Mouse (Mus musculus): ENCODE results near the gene 1700009N14Rik.

Gene 1700009N14Rik

DNA sequence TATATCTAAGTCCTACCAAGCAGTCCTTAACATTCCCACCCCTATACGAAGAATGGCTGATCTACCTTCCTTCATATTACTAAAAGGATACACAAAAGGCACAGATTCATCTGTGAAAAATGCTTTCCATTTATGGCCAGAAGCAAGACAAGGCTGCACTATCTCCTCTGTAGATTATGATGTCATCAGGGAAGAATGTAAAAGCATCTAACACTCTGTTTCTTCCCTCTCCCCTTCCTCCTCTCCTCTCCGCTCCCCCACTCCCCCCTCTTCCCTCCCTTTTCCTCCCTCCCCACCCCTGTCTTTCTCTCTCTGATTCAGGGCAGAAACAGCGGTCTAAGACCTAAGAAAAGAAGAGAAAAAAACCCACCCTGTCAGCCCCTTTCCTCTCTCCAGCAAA is at the start of gene 1700009N14Rik:
Gene 1700009N14Rik, plus strand, starts transcription at position 227 of the 400 bp plus-strand sequence.
- no peak for DNase-seq

DNA sequence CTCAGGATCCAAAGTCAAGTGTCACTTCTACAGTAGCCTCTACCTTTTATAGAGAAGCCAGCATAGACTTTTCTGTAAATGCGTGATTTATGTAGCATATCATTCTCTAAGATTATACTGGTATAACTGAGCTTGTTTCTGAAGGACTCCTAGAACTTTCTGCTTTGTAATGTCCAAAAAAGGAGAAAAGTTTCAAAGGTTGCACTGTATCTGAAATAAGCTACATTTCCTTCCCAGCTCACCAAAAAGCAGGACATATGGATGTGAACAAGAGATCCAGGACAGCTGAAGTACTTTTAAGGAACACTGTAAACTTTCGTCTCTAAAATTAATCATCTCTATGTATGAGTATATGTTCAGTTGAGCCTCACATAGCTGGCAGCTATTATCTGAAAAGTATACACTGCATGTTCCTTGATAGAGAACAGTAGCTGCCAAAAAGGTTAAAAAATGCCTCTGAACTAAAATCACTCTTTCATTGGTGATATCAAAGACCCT is 12.2 kb upstream of the 1700009N14Rik start:
- DNase-seq: no peak

DNA sequence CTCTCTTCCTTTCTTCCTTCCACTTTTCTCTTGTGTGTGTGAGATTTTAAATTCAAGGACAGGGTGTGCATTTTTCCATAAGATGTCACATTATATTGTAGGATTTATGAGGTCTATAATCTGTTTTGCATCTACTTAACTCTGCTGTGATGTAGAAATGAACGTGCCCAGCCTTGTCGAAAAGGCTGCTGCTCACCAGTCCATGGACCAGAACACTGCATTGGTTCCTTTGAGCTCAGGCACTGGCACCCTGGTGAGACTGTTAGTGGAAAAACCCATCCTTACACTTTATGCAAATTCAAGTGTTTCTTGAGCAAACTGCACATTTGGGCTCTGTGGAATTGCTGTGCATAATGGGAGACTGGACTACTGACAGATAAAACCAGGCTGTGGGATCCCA is 24.2 kb downstream of the 1700009N14Rik start:
- DNase-seq: no peak

DNA sequence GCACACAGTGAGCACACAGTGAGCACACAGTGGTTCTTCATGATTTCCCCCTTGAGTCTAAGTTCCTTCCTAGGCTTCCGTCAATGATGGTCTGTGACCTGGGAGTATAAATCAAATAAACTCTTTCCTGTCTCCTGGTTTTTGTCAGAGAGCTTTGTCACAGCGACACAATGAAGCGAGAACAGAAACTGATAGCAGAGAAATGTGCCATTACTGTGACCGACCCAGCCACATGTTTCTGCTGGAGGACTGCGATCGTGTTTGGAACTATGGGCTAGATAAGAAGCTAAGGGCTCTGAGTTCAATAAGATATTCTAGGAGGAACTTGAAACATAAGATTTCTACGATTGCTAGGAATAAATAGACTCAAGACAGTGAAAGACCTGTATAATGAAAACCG is 36.3 kb downstream of the 1700009N14Rik start:
- no peak for DNase-seq

DNA sequence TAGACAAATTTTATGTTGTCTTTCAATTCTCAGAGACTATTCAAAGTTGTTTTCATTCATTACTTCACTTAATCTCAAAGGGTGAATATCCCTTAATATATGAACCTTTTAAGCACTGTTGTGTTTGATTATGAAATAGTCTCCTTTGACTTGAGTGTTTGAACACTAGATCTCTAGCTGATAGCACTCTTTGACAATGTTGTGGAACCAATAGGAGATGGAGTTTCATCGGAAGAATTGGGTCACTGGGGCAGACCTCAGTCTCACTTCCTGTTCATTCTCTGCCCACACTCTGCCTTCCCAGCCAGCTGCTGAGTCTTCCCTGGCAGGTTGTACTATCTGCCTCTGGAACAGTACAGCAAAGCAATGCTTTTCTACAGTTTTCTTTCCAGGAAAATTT is 43.5 kb downstream of the 1700009N14Rik start:
- DNase-seq: peak; percentile 8

DNA sequence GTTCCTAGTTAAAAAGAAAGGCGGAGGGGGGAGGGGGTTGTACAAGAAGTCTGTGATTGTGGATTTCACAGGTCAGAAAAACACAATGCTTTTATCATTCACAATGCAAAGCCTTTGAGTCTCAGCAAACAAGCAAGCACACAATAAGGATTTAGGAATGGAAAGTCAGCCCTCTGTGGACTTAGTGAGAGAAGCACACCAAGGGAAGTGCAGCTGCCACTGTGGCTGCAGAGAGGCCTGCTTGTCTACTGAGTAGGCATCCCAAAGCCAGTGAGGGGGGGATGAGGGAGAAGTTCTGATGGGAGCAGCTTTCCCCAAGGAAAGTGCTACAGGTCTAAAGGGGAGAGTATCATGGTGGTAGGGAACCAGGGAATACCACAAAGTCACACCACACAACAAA is 45.8 kb downstream of the 1700009N14Rik start:
- DNase-seq: no peak
